Mouse (Mus musculus) subcutaneous adipose tissue, adult 2 months (tissue): ENCODE data around the gene Gm5269. TPM values are rescaled to one million over a fixed set of nuclear protein-coding genes. Genes with fewer than 3 reads are reported as not detected.

Source experiments
- polyA plus RNA-seq: library from polyadenylated mRNA; depleted of rRNA; stranded (reverse); fragments of >200 nt; gene quantifications from 2 replicates; pipeline ENCODE4 v1.2.3, GENCODE M21; 2012; ENCODE audit warnings: low replicate concordance; rRNA removed

Gene Gm5269
- not detected in 2 replicates for polyA plus RNA-seq

GRCm38 (mm10) chr1:45890173-45890572 is at the start of gene Gm5269:
TSS of gene Gm5269 (minus strand) at chr1:45890273.

GRCm38 (mm10) chr1:45926393-45926763 is 36.3 kb upstream of the Gm5269 start, which contains the start of gene Slc40a1:
TSS of gene Slc40a1 (minus strand) at chr1:45926523.

Other genes starting within 250 kb of the Gm5269 start
- 40.6 and 90.9 TPM in 2 replicates for gene Wdr75, start 95.1 kb downstream of the Gm5269 start, polyA plus RNA-seq
- 4.7 and 17.3 TPM in 2 replicates for gene Slc40a1, start 36.2 kb upstream of the Gm5269 start, polyA plus RNA-seq
- 0.89 and 1.6 TPM in 2 replicates for gene Dnah7b, start 176.0 kb upstream of the Gm5269 start, polyA plus RNA-seq